Mouse (Mus musculus) spleen, postnatal 36 days (tissue): ENCODE measurements around the gene Prkra.

ENCODE experiments used
- DNase-seq, 2 experiments: peaks; one replicate each; pipeline ENCODE4 v3.0.0; 2022; ENCODE audit warnings: low spot score in 2 of 2, mixed read lengths in 1 of 2

Gene Prkra

DNA sequence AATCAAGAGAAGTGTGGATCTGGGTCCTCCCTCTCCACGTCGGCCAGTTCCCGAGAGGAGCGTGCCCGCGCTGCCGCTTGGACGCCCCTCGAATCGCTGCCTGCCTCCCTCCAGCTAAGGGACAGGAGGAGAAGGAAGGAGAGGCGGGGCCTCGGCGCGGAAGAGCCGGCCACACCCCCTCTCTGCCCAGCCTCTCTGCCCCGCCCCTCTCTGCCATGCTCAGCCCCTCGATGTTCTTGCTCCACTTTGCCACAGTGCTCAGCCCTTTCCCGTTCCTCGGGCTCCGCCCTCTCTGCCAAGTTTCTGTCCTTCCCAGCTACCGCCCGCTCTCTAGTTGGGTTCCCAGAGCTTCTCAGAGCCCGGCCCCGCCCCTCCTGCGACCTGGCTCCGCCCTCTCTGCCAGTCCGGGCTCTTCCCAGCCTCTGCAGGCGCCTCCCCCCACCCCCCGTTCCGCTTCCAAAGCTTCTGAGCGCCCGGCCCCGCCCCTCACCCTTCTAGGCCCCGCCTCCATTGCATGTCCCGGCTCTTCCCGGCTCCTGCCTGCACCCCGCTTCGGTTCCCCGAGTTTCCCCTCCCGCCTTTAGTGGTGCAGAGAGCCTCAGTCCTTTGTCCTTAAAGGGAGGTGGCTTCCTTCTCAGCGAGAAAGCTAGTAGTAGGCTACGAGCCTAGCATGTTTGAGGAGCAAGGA is at the start of gene Prkra, which contains the start of gene Pjvk:
Prkra (minus strand) TSS at position 133 of the 688 bp plus-strand sequence.
Pjvk (plus strand) TSS at position 594 of the 688 bp plus-strand sequence.
- DNase-seq, result peak; percentile 82 to 87

GRCm38 (mm10) chr2:76695290-76695689 is 47.5 kb upstream of the Prkra start:
- no peak for DNase-seq

DNA sequence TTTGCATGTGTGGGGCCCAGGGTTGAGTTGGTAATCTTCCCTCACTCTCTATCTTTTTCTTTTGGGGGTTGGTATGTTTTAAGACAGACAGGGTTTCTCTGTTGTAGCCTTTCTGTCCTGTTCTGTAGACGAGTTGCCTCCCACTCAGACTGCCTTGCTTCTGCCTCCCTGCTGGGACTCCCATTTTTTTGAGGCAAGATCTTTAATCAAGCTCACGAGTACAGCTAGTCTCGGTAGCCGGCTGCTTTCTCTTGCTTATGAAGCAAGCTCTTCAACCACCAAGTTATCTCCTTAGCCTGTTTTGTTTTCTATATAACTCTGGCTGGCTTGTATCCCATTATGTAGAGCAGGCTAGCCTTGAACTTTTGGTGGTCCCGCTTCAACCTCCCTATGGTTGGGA is 46.0 kb upstream of the Prkra start:
- no peak for DNase-seq

DNA sequence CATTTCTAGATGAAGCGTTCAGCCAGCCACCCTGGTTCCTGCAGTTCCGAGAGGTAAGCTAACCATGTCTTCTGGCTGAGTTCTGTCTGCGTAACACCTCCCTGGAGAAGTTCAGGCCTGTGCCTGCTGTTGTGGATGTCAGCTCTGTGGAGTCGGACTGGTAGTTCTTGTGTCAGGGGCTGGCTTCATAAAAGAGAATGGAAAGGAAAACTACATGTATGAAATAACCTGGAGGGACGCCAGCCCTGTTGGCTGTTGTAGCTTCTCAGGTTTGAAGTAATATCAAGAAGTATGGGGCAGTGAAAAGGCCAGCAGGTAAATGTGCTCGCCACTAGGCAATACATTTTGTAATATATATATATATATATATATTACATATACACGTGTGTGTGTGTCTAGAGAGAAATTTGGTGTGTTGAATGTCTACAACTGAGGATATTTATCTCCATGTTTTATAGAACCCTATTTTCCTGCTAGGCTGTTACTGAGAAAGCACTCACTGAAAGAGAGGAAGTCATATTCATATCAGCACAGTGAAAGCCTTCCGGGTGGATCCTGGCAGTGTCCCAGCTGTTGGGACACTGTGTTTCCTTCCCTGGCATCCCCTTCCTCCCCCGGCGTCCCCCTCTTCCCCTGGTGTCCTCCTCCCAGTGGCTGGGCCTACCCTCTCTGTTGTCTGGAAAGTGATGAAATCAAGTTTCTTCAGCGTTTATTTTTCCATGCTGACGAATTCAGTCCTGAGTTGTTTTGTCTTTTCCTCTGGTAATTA is 42.8 kb upstream of the Prkra start:
- peak in 1 of 2 experiments; percentile 18 for DNase-seq

DNA sequence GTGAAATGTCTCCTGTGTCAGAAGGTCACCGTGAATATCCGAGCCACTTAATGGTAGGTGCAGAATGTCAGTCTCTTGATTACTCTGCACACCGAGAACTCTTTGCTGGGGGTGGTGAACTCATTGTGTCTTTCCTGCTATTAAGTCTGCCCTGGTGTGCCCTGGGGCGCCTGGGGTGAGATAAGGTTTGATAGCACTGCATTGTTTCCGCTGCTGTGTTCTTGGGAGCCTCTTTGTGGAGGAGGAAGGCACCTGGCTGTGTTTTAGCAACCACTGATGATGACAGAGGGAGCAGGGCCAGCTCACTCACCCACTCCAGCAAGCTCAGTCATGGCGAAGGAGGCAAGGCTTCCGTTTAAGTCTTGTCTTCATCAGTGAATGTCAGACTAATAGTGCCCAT is 40.3 kb upstream of the Prkra start:
- DNase-seq, result no peak

DNA sequence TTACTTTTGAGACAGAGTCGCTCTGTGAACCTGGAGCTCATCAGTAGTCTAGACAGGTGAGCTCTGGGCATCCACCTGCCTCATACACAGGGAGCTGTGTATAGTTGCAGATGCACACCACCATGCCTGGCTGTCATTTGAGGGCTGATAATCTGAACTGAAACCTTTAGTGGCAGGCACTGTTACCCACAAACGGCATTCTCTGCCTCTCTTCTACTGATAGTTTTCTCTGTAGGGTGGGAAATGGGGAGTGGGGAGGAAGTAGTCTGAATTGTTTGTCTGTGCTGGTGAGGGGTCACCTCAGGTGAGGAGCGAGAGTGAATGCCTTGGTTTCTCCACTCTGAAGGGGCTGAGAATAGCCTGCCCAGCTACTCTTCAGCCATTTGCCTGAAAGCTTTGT is 39.8 kb upstream of the Prkra start:
- no peak for DNase-seq

- DNase-seq, result no peak
These were observed 39.2 kb upstream of the Prkra start for GRCm38 (mm10) chr2:76686986-76687385.

GRCm38 (mm10) chr2:76682301-76682700 is 34.5 kb upstream of the Prkra start:
- no peak for DNase-seq

GRCm38 (mm10) chr2:76676401-76677226 is 28.8 kb upstream of the Prkra start:
- no peak for DNase-seq

- DNase-seq, result no peak
These were observed 28.1 kb upstream of the Prkra start for GRCm38 (mm10) chr2:76675949-76676348.

GRCm38 (mm10) chr2:76675451-76675850 is 27.6 kb upstream of the Prkra start:
- DNase-seq, result peak in 1 of 2 experiments; percentile 10

GRCm38 (mm10) chr2:76674725-76675427 is 27.1 kb upstream of the Prkra start, which contains the start of gene Plekha3:
Plekha3 (plus strand) TSS chr2:76675281.
- peak; percentile 84 to 85 for DNase-seq

- peak; percentile 73 to 81 for DNase-seq
These were observed 25.8 kb upstream of the Prkra start for GRCm38 (mm10) chr2:76673472-76674081.

- peak; percentile 87 for DNase-seq
These were observed 25.2 kb upstream of the Prkra start, which contains the start of gene Fkbp7 for GRCm38 (mm10) chr2:76672966-76673392. Fkbp7 (minus strand) TSS chr2:76673116.

- DNase-seq, result no peak
These were observed 24.4 kb upstream of the Prkra start for GRCm38 (mm10) chr2:76672134-76672745.

GRCm38 (mm10) chr2:76671641-76672040 is 23.8 kb upstream of the Prkra start:
- no peak for DNase-seq

- no peak for DNase-seq
These were observed 19.4 kb upstream of the Prkra start for GRCm38 (mm10) chr2:76667200-76667599.

DNA sequence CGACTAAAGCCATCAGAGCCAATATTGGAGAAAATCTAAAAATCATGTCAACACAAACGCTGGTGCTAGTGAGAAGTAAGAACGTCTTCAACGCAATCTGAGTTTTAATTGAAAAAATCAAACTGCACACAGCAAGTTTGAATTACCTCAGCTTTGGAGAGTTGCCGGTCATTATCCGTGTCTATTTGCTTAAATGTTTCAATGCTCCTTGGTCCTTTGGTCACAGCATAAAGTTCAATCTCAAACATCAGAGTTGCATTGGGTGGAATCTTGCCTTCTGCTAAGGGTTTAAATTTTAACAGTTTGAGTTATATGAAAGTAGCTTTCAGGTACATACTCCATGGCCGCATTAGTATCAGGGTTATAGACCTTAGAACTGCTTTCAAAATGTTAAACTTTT is 17.7 kb upstream of the Prkra start:
- DNase-seq, result no peak

DNA sequence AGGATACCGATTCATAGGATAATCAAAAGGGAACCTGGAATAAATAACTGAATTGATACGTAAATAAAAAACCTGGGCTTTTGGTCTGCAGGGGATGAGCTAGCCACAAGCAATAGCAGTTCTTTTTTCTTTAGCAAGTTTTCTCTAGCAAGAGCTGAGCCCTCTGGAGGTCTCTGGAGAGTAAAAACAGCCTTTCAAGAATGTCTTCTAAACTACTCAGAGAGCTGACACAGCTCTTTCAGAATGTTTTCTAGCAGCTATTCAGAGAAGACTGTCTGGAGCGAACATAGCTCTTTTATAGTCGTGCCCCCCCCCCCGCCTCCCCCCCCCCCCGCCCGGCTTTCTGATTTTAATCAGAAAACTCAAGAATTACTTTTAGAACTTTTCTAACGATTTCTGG is 11.6 kb upstream of the Prkra start:
- no peak for DNase-seq

DNA sequence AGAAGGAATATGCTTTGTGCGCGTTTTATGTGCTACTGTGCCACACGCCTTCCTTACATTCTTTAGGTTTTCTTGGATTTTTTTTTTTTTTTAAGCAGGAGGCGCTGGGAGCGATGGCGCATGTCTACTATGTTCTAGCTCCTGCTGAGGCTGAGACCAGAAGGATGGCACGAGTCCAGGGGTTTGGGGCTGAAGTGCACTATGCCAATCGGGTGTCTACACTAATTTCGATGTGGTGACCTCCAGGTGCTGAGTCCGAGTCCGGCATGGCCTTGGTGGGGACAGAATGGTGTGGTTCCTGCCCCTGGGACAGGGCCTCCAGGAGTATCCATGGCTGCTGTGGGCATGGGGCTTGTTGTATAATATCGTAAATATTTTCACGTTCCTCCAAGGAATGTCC is 10.7 kb upstream of the Prkra start:
- DNase-seq, result no peak
